Mouse (Mus musculus): ENCODE measurements around the gene Coro7.
A peak's percentile ranks its signal among the peaks of the same experiment; 100 is the strongest.
"Not testable (repeated sequence)": the region's sequence is repeated elsewhere in the genome, so short reads cannot be mapped to it uniquely, and the experiment has no call there.

Gene Coro7

DNA sequence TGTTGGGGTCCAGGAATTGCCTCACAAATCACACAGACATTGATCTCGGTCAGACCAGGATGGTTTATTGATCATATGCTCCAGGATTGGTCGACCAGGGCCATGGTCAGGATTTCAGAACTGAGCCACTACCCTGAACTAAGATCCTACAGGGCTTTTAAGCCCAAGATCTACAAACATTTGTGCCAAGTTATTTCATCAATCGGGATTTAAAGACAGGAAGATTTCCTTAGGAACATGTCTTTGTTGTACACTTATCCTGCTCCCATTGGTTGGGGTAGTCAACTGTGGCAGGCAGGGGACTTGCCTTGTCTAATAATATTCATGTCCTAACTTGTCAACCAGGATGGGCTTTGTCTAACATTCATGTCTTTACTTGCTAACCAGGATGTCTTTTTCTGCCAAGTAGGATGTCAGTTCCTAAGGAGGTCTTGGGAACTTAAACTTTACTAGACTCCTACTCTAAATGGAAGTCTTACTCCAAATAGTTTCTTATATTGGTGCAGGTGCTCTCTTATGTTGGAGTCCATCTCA is 1.4 kb upstream of the Coro7 start:
- not testable (repeated sequence) for DNase-seq

- DNase-seq = no peak
Measured at GRCm38 (mm10) chr16:4678080-4678479, 1.5 kb downstream of the Coro7 start.

- no peak for DNase-seq
Measured at GRCm38 (mm10) chr16:4676836-4677235, 2.7 kb downstream of the Coro7 start.

DNA sequence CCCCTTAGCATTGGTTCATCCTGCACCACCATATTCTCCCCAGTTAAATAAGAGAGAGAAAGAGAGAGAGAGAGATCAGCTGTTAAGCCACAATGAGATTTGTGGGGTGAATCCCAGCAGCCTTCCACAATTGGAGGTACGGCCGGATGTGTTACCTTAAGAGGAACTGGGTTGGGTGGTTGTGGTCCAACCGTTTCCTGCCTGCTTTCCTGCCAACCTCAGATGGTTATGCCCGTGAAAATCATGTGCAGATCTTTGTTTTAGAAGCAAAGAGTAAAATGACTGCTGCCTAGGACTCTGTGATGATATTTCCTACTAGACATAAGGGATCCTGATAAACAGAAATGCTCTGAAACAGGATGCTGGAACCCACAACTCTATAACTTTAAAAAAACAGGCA is 5.5 kb downstream of the Coro7 start:
- DNase-seq = no peak

DNA sequence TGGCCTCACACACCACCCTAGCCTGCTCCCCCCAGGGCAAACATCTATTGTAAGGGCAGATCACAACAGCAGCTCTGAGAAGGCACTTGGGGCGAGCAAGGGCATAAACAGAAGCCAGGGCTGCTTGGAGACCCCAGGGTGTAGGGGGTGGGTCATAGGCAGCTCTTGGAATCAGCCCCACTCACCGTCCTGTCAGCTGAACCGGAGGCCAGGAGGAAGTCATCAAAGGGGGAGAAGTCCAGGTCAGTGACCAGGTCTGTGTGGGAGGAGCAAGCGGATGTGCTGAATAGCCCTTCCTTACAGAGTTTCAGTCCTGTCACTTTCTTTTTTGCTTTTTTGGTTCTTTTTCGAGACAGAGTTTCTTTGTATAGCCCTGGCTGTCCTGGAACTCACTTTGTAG is 9.3 kb downstream of the Coro7 start:
- no peak for DNase-seq

DNA sequence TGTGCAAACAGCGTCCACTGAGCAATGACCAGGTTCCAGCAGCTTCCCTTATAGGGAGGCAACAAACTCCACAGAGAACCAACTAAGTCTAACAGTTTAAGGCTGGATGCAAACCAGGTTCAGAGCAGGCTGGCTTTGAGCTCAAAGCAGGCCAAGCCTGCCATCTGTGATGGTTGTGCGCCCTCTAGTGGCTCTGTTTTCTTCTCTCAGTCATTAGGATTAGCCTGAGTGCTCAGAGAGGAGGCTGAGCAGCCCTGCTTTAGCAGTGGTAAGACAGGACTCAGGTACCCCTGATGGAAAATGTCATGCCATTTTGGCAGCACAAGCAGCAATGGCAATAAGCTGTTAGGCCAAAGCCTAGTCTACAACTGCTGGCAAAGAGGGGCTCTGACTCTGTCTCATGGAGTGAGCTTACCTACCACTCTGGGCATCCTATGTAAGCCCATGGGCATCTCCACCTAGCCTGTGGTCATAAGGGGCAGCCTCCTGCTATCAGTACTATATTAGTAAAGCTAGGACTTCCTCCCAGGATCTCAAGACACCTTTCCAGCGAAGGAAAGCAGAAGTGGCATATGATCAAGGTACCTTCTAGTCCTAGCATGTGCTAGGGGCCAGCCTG is 12.3 kb downstream of the Coro7 start:
- peak; percentile 96 to 99 for DNase-seq

DNA sequence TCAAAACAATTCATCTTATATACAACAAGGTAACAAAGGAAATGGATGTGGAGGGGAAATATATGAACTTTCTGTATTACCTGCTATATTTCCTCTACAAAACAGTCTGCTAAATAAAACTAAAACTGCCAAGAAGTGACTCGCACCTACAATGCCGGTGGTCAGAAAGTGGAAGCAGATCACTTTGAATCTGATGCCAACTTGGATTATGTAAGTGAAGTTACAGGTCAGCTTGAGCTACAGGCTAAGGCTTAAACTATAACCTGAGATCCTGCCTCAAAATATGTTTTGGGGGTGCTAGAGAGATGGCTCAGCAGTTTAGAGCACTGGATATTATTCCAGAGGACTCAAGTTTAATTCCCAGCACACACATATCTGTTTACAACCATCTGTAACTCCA is 13.9 kb downstream of the Coro7 start:
- no peak for DNase-seq

GRCm38 (mm10) chr16:4663806-4664205 is 15.8 kb downstream of the Coro7 start:
- no peak for DNase-seq

- no peak for DNase-seq
Measured at GRCm38 (mm10) chr16:4661605-4662004, 18.0 kb downstream of the Coro7 start.

DNA sequence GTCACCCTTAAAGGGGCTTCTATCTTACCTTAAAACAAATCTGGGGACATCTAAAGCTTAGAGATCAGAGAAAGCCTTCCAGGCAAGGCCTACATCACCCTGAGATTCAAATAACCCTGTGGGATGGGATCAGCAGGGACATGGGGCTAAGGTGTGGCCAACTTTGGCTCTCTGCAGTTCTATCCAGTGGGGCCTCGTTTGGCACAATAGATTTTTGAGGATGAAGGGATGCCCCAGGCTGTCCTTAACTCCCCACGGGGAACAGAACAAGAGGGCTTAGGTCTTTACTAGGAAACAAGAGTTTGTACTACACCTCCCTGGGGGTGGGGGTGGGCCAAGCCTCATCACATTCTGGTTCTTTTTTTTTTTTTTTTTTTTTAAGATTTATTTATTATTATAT is 20.3 kb downstream of the Coro7 start:
- no peak for DNase-seq

GRCm38 (mm10) chr16:4658781-4659245 is 20.8 kb downstream of the Coro7 start:
- peak; percentile 39 to 57 for DNase-seq

DNA sequence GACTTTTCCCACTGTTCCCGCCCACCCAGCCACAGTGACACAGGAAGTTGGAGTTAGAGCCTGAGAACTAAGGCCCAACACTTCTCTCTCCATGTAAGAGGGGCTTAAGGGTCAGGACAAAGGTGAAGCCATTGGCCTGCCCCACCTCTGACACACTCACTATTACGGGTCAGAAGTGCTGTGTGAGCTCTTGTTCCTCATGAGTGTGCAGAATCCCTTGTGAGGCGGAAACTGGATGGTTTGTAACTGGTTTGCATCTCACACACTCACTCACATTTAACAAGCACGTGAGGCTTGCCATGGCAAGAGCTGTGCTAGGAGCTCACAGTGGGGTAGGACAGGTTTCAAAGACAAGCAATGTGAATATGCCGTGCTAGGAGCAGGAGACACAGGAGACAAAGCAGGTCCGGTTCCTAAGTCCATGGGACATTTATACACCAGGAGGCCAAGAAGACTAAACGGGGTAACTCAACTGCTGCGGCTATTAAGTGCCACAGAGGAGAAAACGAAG is 23.0 kb downstream of the Coro7 start:
- no peak for DNase-seq

DNA sequence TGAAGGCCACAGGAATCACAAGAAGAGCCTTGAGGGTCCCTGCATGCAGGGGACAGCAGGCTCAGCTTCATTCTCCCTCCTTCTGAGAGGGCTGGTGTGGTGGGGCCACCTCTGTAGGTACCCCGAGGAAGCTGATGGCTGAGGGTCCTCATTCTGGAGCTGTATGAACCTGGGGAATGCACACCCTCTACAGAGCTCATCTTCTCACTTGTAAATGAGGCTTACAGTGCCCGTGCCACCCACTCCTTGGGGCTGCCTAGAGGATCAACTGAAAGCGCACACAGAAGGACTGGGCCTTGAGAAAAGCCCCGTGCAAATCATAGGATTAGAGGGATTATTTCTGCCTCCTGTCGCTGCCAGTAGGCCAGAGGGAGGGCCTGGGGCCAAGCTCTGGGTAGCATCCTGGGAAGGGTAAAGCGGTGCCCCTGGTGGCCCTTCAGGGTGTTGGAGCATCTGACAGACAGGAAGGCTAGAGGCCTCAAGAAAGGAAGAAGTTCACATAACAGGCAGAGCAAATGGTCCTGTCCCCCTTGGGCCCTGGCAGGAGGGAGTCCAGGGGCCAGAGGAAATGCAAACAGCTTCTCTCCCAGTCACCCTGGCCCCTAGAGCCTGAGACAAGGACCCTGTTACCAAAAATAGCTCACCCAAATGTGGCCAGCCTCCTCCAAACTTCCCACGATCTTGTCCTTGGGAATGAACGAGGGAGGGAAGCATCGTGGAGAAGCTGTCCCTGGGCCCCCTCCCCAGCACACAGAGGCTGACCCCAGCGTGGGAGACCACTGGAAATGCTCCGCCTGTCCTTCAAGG is 23.6 kb downstream of the Coro7 start:
- peak; percentile 49 to 59 for DNase-seq

GRCm38 (mm10) chr16:4655251-4655734 is 24.3 kb downstream of the Coro7 start:
- no peak for DNase-seq

DNA sequence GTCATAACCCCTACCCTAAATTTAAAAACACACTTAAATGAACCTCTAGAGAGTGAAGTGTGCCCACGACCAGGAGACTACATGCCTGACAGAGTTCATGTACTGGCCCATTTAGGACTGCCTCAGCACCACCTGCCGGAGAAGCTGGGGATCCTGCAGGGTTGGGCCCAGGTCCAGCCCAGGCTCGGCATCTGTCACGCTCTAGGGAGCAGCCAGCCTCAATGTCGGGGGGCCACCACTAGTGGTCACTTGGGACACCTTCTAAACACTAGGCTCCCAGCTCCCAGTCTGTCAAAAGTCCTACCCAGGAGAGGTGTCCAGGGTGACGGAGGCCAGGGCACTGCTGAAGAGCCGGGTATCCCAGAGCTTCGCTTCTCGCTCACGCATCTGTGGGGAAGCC is 24.9 kb downstream of the Coro7 start:
- DNase-seq = peak; percentile 56 to 62

- peak; percentile 88 to 92 for DNase-seq
Measured at GRCm38 (mm10) chr16:4652707-4653416, 26.7 kb downstream of the Coro7 start.

GRCm38 (mm10) chr16:4651624-4652023 is 28.0 kb downstream of the Coro7 start:
- no peak for DNase-seq

DNA sequence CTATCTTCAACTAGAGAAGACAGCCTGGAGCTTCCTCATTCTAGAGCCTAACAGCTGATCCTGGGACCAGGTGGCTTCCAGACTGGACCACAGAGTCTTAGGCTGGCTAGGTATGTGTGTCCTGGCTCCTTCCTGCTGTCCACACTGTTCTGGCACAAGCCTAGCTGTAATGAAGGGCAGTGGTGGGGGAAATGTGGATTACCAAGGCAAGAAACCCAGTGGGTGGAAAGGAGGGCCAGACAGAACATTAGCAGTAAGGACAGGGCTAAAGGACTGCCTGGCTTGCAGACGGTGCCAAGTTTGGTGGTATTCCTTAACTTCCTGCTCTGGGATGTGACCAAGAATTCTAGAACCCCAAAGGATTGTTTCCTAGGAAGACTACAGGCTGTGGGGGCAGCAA is 28.5 kb downstream of the Coro7 start:
- no peak for DNase-seq

DNA sequence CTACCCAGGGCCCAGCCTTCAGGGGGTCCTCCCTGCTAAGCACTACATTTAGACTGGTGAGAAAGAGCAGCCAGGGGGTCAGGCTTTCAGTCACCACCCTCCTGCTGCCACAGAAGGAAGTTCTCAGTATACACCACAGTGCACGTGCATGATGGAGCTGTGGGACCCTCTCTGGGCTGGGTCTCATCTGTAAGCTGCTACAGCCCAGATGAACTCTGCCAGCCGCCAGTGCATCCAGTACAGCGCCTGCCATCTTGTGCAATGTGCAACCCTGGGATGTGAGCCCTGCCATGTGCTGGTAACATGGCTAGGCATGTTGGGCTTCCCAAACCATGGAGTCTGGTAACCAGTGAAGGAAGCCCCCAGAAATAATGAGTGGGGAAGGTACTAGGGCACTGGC is 29.4 kb downstream of the Coro7 start:
- peak in 1 of 2 experiments; percentile 3 for DNase-seq

DNA sequence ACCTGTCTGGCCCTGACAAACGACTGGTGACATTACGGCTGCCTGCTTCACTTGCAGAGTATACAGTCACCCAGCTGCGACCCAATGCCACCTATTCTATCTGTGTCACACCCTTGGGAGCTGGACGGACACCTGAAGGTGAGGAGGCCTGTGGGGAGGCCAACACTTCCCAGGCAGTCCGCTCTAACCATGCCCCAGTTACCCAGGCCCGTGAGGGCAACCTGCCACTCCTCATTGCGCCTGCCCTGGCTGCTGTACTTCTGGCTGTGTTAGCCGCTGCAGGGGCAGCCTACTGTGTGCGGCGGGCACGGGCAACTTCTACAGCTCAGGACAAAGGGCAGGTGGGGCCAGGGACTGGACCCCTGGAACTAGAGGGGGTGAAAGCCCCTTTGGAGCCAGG is 29.9 kb downstream of the Coro7 start:
- DNase-seq = peak in 1 of 2 experiments; percentile 17

- DNase-seq = peak in 1 of 2 experiments; percentile 17
Measured at GRCm38 (mm10) chr16:4649211-4649610, 30.4 kb downstream of the Coro7 start.

DNA sequence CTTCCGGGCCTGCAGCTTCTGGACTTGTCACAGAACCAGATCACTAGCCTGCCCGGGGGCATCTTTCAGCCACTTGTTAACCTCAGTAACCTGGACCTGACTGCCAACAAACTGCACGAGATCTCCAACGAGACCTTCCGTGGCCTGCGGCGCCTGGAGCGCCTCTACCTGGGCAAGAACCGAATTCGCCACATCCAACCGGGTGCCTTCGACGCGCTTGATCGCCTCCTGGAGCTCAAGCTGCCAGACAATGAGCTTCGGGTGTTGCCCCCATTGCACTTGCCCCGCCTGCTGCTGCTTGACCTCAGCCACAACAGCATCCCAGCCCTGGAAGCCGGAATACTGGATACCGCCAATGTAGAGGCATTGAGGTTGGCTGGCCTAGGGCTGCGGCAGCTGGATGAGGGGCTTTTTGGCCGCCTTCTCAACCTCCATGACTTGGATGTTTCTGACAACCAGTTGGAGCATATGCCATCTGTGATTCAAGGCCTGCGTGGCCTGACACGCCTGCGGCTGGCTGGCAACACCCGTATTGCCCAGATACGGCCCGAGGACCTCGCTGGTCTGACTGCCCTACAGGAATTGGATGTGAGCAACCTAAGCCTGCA is 31.1 kb downstream of the Coro7 start:
- DNase-seq = peak; percentile 68 to 78

All from cerebellum, postnatal 10 days (tissue).